Mouse (Mus musculus) kidney, postnatal 0 days (tissue): ENCODE measurements around the gene Tbc1d4. TPM values are rescaled to one million over a fixed set of nuclear protein-coding genes. Genes with fewer than 3 reads are reported as not detected.
A peak's percentile ranks its signal among the peaks of the same experiment; 100 is the strongest.

ENCODE experiments used
- ATAC-seq: fragments of 200-750 bp; cut with Nextera tagmentation; replicated peaks from 2 replicates; pipeline ENCODE4 v1.8.0; 2017; ENCODE audit warnings: low read depth, moderate number of reproducible peaks, moderate TSS enrichment, moderate library complexity; ENCODE audit not compliant: low FRiP score
- DNase-seq: peaks from one replicate; pipeline ENCODE4 v3.0.0-alpha.2; 2016; ENCODE audit warnings: low spot score
- H3K27ac ChIP-seq: fragments of 300-500 bp; sonication (generic); 2 replicates; pipeline ENCODE4 v1.5.1; 2014; ENCODE audit warnings: mild to moderate bottlenecking
- H3K27me3 ChIP-seq: fragments of 300-500 bp; sonication (generic); 2 replicates; pipeline ENCODE4 v1.6.1; 2014; ENCODE audit warnings: low read length, mixed read lengths; ENCODE audit not compliant: insufficient read depth
- H3K36me3 ChIP-seq: fragments of 300-500 bp; sonication (generic); 2 replicates; pipeline ENCODE4 v1.6.1; 2014; ENCODE audit warnings: low read length, mixed read lengths; ENCODE audit not compliant: insufficient read depth
- H3K4me1 ChIP-seq: fragments of 300-500 bp; sonication (generic); replicated peaks from 2 replicates; pipeline ENCODE4 v1.6.1; 2014; ENCODE audit warnings: antibody characterized with exemption, low read length, mixed read lengths; ENCODE audit not compliant: insufficient read depth
- H3K4me2 ChIP-seq: fragments of 300-500 bp; sonication (generic); 2 replicates; pipeline ENCODE4 v1.6.1; 2014; ENCODE audit warnings: mild to moderate bottlenecking, low read length, moderate library complexity, mixed read lengths
- H3K4me3 ChIP-seq: fragments of 300-500 bp; sonication (generic); replicated peaks from 2 replicates; pipeline ENCODE4 v1.5.1; 2014; ENCODE audit warnings: low read depth, low read length
- H3K9ac ChIP-seq: fragments of 300-500 bp; sonication (generic); 2 replicates; pipeline ENCODE4 v1.6.1; 2014; ENCODE audit warnings: low read depth, low read length
- H3K9me3 ChIP-seq: fragments of 300-500 bp; sonication (generic); replicated peaks from 2 replicates; pipeline ENCODE4 v1.6.1; 2016; ENCODE audit warnings: low read length, inconsistent platforms, mixed read lengths
- CTCF ChIP-seq: IDR thresholded peaks from 2 replicates; pipeline ENCODE4 v1.5.1; 2016; ENCODE audit warnings: antibody characterized with exemption, low read depth, mild to moderate bottlenecking, moderate library complexity
- WGBS: fragments of 180-500 bp; shearing (Covaris S2); extraction: QIAGEN DNeasy Blood & Tissue Kit; methylation state at CpG from one replicate; pipeline ENCODE4 v1.1.7; 2014; 5-methylcytosine and 5-hydroxymethylcytosine counted together
- polyA plus RNA-seq: library from polyadenylated mRNA; unstranded; fragments of >200 nt; fragmentation: Nextera tagmentation; extraction: Ambion mirVana; gene quantifications from 2 replicates; pipeline ENCODE4 v1.2.1, GENCODE M21; 2015

The Tbc1d4 gene
- polyA plus RNA-seq, 1 experiment from 2014 or later: 15.9 TPM

GRCm38 (mm10) chr14:101644948-101645347, 36.0 kb upstream of the Tbc1d4 start:
- Histone ChIP-seq H3K36me3 (no peaks in the 10 kb centered on the region), H3K4me2 (no peak overlapping the region), H3K9ac (no peak overlapping the region), H3K9me3 (no peaks in the 10 kb centered on the region), H3K4me1 (no peaks in the 10 kb centered on the region), H3K27me3 (no peaks in the 10 kb centered on the region), H3K4me3 (no peak overlapping the region), H3K27ac (no peak overlapping the region)
- TF ChIP-seq CTCF: no peak
- 98% methylated on average over 1 of the region's 1 CpGs for WGBS
- DNase-seq: no peak
- ATAC-seq: no peak

DNA sequence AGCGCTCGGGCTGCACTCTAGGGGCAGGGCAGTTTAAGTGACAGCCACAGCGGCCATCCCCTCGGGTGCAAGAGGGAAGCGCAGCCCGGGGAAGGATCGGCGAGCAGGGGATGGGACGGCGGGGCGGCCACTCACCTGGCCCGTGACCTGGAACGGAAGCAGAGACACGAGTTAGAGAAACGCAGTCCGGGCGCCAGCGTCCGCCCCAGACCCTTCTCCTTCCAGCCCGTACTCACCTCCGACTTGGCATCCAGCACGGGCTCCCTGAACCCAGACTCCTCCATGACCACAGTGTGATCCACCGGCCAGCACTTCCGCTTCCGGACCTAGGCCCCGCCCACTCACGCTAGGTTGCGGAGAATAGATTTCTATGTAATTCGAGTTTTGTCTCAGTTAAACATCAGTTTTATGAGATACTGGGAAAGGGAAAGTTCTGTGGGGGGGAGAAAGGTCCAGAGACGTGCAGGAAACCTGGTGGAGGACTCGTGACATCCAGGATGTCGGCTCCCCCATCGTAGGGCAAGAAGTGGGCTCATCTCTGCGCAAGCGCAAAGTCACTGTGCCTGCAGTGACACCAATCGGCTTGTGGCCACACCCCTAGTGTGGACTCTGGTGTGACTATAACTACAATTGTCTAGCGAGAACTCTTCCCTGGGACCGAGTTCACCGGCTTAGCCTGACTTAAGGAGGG, 31.3 kb upstream of the Tbc1d4 start, which contains the start of gene Commd6:
Commd6 (minus strand) TSS at position 534 of the 691 bp plus-strand sequence.
- TF ChIP-seq CTCF: no peak; the same call in 1 of the 2 replicates
- H3K27ac ChIP-seq: peak within 1 kb of the TSS; percentile 73
- no peaks in the 10 kb centered on the region for H3K36me3 ChIP-seq
- ATAC-seq: peak; percentile 98
- H3K27me3 ChIP-seq: no peaks in the 10 kb centered on the region
- no peaks in the 10 kb centered on the region for H3K9me3 ChIP-seq
- peak within 1 kb of the TSS; percentile 64 for H3K9ac ChIP-seq
- peak within 1 kb of the TSS; percentile 63 for H3K4me2 ChIP-seq
- H3K4me3 ChIP-seq: peak within 1 kb of the TSS; percentile 53
- WGBS: under 1% methylated on average over 38 of the region's 39 CpGs
- peak; percentile 97 for DNase-seq
- H3K4me1 ChIP-seq: 0 out of 2 replicates have a peak, but pooled peaks cover 3% of the 10 kb centered on the region

GRCm38 (mm10) chr14:101637381-101637780, 28.4 kb upstream of the Tbc1d4 start:
- Histone ChIP-seq H3K27ac (no peak overlapping the region), H3K4me2 (no peak overlapping the region), H3K36me3 (peaks cover 14% of the 10 kb centered on the region; the same call in 1 of the 2 replicates), H3K9ac (no peak overlapping the region), H3K4me3 (no peak overlapping the region), H3K9me3 (no peaks in the 10 kb centered on the region), H3K4me1 (0 out of 2 replicates have a peak, but pooled peaks cover 3% of the 10 kb centered on the region), H3K27me3 (no peaks in the 10 kb centered on the region)
- WGBS: 93% methylated on average over 6 of the region's 6 CpGs
- ATAC-seq (no peak), DNase-seq (no peak)
- no peak for TF ChIP-seq CTCF

GRCm38 (mm10) chr14:101635765-101636164, 26.8 kb upstream of the Tbc1d4 start:
- H3K27ac ChIP-seq: no peak overlapping the region
- no peak for DNase-seq
- 94% methylated on average over 1 of the region's 1 CpGs for WGBS
- no peak overlapping the region for H3K9ac ChIP-seq
- 0 out of 2 replicates have a peak, but pooled peaks cover 3% of the 10 kb centered on the region for H3K4me1 ChIP-seq
- peaks cover 20% of the 10 kb centered on the region; the same call in 1 of the 2 replicates for H3K36me3 ChIP-seq
- H3K27me3 ChIP-seq: no peaks in the 10 kb centered on the region
- ATAC-seq: no peak
- H3K4me3 ChIP-seq: no peak overlapping the region
- TF ChIP-seq CTCF: peak; percentile 43; the same call in 1 of the 2 replicates
- no peaks in the 10 kb centered on the region for H3K9me3 ChIP-seq
- no peak overlapping the region for H3K4me2 ChIP-seq

GRCm38 (mm10) chr14:101630548-101630947, 21.6 kb upstream of the Tbc1d4 start:
- Histone ChIP-seq H3K36me3 (peaks cover 20% of the 10 kb centered on the region; the same call in 1 of the 2 replicates), H3K27ac (no peak overlapping the region), H3K9me3 (no peaks in the 10 kb centered on the region), H3K9ac (no peak overlapping the region), H3K4me2 (no peak overlapping the region), H3K4me3 (no peak overlapping the region), H3K4me1 (no peaks in the 10 kb centered on the region), H3K27me3 (no peaks in the 10 kb centered on the region)
- 83% methylated on average over 2 of the region's 2 CpGs for WGBS
- DNase-seq (no peak), ATAC-seq (no peak)
- TF ChIP-seq CTCF: no peak

DNA sequence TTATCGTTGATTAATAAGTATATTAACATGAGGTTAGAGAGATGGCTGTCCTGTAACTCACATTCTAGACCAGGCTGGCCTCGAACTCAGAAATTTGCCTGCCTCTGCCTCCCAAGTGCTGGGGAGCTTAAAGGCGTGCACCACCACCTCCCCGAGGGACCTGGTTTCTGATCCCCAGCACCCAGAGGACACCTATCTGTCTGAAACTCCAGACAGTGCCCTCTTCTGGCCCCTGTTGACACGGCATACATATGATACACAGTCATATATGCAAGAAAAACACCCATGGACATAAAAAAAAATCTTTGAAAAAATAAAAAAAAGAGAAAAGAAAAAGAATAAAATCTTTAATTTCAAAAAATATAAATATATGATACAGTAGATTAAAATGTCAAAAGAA, 8.7 kb upstream of the Tbc1d4 start:
- Histone ChIP-seq H3K9ac (no peak overlapping the region), H3K4me2 (no peak overlapping the region), H3K27ac (no peak overlapping the region), H3K4me3 (no peak overlapping the region), H3K9me3 (no peaks in the 10 kb centered on the region), H3K36me3 (no peaks in the 10 kb centered on the region), H3K4me1 (no peaks in the 10 kb centered on the region), H3K27me3 (no peaks in the 10 kb centered on the region)
- ATAC-seq (no peak), DNase-seq (no peak)
- TF ChIP-seq CTCF: no peak; the same call in 1 of the 2 replicates
- WGBS: 90% methylated on average over 5 of the region's 5 CpGs
